Mouse (Mus musculus) v-Abl transformed pro-B cells (cell line): ENCODE results near the gene Aars2.

Experiments
- in situ Hi-C, 2 experiments: fragments of 400-800 bp; cut with MboI; formaldehyde crosslinking; loops; one replicate each; pipeline ENCODE4 v1.15.1; 2025; ENCODE audit not compliant: unreplicated experiment in 2 of 2

Gene Aars2

DNA sequence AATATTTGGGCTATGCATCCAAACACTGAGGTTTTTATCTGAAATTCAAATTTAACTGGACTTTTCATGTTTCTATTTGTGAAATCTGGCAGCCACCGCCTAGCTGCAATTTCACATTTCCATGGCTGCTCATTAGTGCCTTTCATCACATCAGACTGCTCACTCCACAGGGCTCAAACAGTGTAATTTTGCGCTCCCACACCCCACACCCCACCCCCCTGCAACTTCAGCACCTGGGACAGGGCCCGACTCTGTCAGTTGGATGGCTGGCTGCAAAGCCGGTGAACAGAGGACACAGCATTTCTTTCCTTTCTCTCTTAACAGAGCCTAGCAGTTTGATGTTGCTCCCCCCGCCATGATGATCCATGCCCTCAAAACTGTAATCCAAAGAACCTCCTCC lies 29.6 kb downstream of the Aars2 start:
- in situ Hi-C loops, result no loop called here

GRCm38 (mm10) chr17:45538394-45538793 lies 31.8 kb downstream of the Aars2 start:
- in situ Hi-C loops, result no loop called here

DNA sequence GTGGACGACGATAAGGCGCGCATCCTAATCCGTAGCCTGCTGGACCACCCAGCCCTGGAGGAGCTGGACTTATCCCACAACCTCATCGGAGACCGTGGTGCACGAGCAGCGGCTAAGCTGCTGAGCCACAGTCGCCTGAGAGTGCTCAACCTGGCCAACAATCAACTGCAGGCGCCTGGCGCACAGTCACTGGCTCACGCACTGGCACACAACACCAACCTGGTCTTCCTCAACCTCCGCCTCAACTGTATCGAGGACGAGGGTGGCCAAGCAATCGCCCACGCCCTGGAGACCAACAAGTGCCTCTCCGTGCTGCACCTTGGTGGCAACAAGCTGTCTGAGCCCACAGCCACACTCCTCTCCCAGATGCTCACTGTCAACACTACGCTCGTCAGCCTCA lies 33.0 kb downstream of the Aars2 start:
- in situ Hi-C loops, result no loop called here

DNA sequence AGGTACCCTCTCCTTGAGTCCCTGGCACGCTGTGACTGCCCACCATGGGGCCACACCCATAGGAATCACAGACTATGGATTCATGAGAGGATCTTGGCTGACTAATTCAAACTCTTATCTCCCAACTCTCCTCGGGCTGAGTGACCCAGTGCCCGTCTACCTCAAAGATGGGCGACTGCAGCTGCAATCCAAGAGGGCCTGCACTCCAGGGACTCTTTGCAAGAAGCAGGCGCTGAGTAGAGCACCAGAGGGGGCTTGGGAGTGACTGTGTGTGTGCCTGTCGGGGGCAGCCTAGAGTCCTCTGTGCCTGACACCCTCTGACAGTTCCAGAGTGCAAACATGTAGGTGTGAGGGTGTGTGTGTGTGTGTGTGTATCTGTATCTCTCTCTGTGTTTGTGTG lies 35.5 kb downstream of the Aars2 start:
- in situ Hi-C loops, result no loop called here

DNA sequence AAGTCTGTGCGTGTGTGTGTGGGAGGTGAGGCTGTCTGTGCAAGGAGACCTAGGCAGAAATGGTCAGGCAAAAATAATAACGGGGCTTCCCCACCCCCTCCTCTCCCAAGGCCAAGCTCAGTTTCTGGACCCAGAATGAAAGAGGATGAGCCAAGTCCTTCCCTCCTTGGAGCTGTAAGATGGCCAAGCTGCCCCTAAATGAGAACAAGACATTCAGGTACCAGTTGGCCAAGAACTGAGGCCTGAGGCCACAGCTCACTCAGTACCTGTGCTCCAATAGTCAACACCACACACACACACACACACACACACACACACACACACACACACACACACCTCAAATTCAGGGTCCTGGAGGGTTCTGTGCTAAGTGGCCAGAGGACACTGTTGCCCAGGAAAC lies 36.1 kb downstream of the Aars2 start:
- in situ Hi-C loops, result no loop called here

DNA sequence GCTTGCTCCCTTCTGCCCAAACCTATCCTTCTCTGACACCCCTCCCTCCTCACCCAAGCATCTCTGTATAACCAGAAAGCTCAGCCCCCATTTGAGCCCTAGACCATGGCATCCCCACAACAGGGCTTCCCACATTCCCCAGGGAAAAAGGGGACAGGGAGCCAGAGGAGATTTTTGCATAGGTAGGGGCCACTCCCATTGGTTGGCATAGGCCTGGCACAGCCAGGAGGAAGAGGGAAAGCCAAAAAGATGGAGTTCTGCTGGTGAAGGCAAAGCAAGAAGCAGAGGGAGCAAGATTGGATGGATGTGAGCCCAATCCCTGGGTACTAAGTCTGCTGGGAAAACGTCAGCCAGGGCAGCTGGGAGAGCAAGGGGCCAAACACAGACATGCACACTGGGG lies 36.5 kb downstream of the Aars2 start:
- in situ Hi-C loops, result no loop called here

DNA sequence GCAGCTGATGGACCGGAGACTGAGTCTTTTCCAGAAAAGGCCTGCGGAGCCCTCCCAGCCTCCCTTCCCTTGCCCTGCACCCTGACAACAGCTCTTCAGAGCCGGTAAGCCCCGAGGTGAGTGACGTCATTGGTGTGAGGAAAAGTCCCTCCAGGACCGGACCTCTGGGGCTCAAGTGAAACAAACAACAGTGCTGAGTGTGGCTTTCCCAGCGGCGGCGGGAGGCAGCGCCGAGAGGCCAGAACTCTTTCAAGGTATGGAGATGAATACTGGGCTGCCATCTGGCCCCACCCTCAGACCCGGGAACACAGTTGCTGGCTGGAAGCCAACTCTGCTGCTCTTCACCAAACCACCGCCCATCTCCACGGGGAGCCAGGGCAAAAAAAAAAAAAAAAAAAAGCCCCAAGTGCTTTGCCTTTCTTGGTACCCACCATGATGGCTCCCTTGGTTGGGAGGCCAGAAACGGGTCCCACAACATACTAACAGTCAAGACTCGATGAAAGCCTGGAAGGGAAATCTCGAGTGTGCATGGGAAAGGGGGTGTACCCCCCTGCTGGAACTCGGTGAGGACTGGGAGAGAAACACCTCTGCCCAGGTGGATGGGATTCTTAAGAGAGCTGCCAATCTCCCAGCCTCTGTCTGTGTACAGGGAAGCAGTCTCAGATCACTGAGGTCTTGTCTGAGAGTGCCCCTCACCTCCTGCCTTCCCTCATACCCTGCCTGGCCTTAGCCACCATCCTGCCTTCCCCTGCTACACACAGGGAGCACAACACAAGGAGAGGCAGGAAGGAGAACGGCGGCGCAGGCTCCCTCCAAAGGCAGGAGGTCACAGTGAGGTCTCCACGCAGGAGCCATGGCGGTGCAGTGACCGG lies 37.6 kb downstream of the Aars2 start:
- in situ Hi-C loops, result no loop called here

DNA sequence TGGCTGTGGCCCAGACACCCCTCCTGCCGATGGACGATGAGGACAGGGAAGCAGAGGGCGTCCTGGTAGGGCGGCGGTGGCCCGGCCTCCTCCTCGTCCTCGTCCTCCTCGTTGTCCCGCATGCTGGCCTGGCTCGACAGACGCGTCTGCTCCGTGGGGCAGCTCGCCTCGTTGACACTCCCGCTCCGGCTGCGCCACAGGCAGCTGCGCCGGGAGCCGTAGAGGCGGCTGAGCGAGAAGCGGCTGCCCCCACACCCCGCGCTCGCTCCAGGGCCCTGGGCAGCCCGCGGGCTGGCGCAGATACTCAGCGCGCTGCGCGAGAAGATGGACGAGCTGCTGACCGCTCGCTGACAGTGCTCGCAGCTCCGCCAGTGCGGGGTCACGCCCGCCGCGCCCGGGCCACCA lies 38.2 kb downstream of the Aars2 start:
- in situ Hi-C loops, result no loop called here

- in situ Hi-C loops, result no loop called here
These were observed 38.8 kb downstream of the Aars2 start for GRCm38 (mm10) chr17:45545278-45545961.

- in situ Hi-C loops, result no loop called here
These were observed 40.3 kb downstream of the Aars2 start for GRCm38 (mm10) chr17:45546941-45547340.

- in situ Hi-C loops, result no loop called here
These were observed 41.0 kb downstream of the Aars2 start for GRCm38 (mm10) chr17:45547461-45548190.

- in situ Hi-C loops, result no loop called here
These were observed 42.2 kb downstream of the Aars2 start for GRCm38 (mm10) chr17:45548541-45549512.

DNA sequence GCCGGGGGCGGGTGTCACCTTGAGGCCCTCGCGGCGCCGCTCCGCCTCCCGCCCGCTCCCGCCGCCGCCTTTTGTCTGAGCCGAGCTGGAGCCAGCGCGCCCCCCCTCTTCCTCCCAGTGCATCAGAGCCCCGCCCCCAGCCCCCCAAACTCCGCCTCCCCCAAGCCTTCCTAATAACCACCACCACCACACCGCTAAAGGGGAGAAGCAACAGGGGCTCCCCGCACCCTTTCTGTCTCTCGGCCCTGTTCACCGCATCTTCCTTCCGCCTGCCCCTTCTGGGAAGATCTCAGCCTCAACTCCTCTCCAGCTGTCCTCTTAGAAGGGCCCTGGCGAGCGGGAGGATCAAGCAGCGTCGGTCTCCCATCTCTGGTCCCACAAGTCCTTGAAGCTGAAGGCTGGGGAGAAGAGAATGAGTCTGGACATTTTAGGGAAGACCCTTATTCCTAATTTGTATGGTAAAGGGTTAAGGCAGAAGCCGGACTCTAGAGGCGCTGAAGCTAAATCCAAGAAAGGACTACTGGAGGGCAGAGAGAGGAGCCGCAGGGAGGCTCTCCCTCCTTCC lies 43.1 kb downstream of the Aars2 start, which contains the start of gene Tmem151b:
Tmem151b (minus strand) TSS at position 61 of the 565 bp plus-strand sequence.
- in situ Hi-C loops, result loop anchor here (5.0 to 25.0 kb wide), 4 partner anchors 32 to 488 kb away; partner anchors contain the start of genes Spats1 (in 2 of the 2), Aars2 (in 1 of the 2) and Vegfa (in 1 of the 2)

DNA sequence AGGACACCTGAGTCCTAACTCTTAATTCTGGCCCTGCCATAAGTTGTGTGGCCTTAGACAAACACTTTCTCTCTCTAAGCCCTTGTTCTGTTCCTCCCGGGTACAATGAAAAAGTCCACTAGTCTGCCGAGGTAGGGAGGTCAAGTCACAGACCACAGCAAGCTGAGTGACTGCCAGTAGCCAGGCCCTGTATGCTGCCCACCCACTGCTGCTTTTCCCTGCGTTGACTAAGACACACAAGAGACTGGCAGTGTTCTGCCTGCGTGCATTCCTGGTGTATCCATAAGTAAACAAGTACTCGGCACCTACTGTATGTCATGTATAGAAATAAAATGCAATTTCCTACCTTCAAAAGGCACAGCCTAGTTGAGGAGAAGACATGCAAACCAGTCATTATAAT lies 43.6 kb downstream of the Aars2 start:
- in situ Hi-C loops, result loop anchor here (5.0 to 25.0 kb wide), 4 partner anchors 33 to 487 kb away; partner anchors contain the start of genes Spats1 (in 2 of the 2), Aars2 (in 1 of the 2) and Vegfa (in 1 of the 2)

GRCm38 (mm10) chr17:45551249-45551796 lies 44.7 kb downstream of the Aars2 start:
- in situ Hi-C loops, result loop anchor here (5.0 to 25.0 kb wide), 4 partner anchors 34 to 486 kb away; partner anchors contain the start of genes Spats1 (in 2 of the 2), Aars2 (in 1 of the 2) and Vegfa (in 1 of the 2)

GRCm38 (mm10) chr17:45551816-45552451 lies 45.3 kb downstream of the Aars2 start:
- in situ Hi-C loops, result loop anchor here (5.0 to 25.0 kb wide), 4 partner anchors 35 to 485 kb away; partner anchors contain the start of genes Spats1 (in 2 of the 2), Aars2 (in 1 of the 2) and Vegfa (in 1 of the 2)

DNA sequence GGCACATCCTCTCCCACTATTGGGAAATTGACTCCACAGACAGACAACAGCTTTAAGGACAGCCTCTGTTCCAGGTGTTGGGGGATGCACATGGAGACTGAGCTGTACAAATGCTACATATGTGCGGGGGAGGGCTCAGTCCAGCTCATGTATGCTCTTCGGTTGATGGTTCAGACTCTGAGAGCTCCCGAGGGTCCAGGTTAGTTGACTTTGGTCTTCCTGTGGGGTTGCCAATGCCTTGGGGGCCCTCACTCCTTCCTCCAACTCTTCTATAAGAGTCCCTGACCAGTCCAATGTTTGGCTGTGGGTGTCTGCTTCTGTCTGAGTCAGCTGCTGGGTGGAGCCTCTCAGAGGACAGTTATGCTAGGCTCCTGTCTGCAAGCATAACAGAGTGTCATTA lies 46.4 kb downstream of the Aars2 start:
- in situ Hi-C loops, result loop anchor here (5.0 to 25.0 kb wide), 4 partner anchors 36 to 484 kb away; partner anchors contain the start of genes Spats1 (in 2 of the 2), Aars2 (in 1 of the 2) and Vegfa (in 1 of the 2)

- in situ Hi-C loops, result loop anchor here (5.0 to 25.0 kb wide), 4 partner anchors 37 to 483 kb away; partner anchors contain the start of genes Spats1 (in 2 of the 2), Aars2 (in 1 of the 2) and Vegfa (in 1 of the 2)
These were observed 47.8 kb downstream of the Aars2 start for GRCm38 (mm10) chr17:45554420-45554819.
